Comparison of ENCODE assay signal across 27 mouse cellular contexts in genomic region chr9:118219696-118220095, GRCm38 (mm10).
"Had no signal": no experiment of that assay in that cellular context is flagged by ENCODE, and none has a peak within 500 bp of the region (broad histone marks: within the 10 kb centered on the region; RNA-seq: fewer than 3 reads in every experiment).

No protein-coding gene starts in this region.

- H3K4me3 ChIP-seq: embryonic facial prominence, embryonic 10.5 days; embryonic facial prominence, embryonic 12.5 days; embryonic facial prominence, embryonic 13.5 days; embryonic facial prominence, embryonic 15.5 days; erythroblast, embryonic 14.5 days; forebrain, embryonic 10.5 days; forebrain, embryonic 13.5 days; forebrain, embryonic 15.5 days; gastrocnemius, adult 2 months; heart, adult 2 months; heart, embryonic 10.5 days had no signal

- H3K9me3 ChIP-seq: embryonic facial prominence, embryonic 10.5 days; embryonic facial prominence, embryonic 13.5 days; embryonic facial prominence, embryonic 15.5 days; forebrain, embryonic 13.5 days; forebrain, embryonic 15.5 days; heart, embryonic 10.5 days had no signal

- H3K36me3 ChIP-seq: embryonic facial prominence, embryonic 10.5 days; embryonic facial prominence, embryonic 12.5 days; embryonic facial prominence, embryonic 13.5 days; embryonic facial prominence, embryonic 15.5 days; forebrain, embryonic 10.5 days; forebrain, embryonic 15.5 days; heart, embryonic 10.5 days had no signal

- DNase-seq: cerebellum, adult 2 months; cerebellum, adult 8-10 months; cerebellum, adult 9-10 months; cerebellum, adult 9-11 months; cerebellum, postnatal 14 days; cerebellum, postnatal 25 days; cerebellum, postnatal 36 days; embryo, embryonic 11 days; forebrain, postnatal 0 days; gastrocnemius, adult 2 months; gastrocnemius, postnatal 10 days; gastrocnemius, postnatal 14 days; gastrocnemius, postnatal 25 days; gastrocnemius, postnatal 36 days; heart, adult 18-20 months; heart, adult 2 months had no signal

- H3K27me3 ChIP-seq: embryonic facial prominence, embryonic 12.5 days; embryonic facial prominence, embryonic 15.5 days; forebrain, embryonic 13.5 days; forebrain, embryonic 15.5 days had no signal

- ATAC-seq: forebrain, embryonic 13.5 days; forebrain, embryonic 14.5 days; forebrain, embryonic 15.5 days; forebrain, embryonic 16.5 days; forebrain, postnatal 0 days had no signal

- H3K4me1 ChIP-seq: embryonic facial prominence, embryonic 10.5 days; embryonic facial prominence, embryonic 12.5 days; embryonic facial prominence, embryonic 13.5 days; embryonic facial prominence, embryonic 15.5 days; forebrain, embryonic 10.5 days; forebrain, embryonic 15.5 days; heart, embryonic 10.5 days had no signal

- H3K9ac ChIP-seq: embryonic facial prominence, embryonic 12.5 days; embryonic facial prominence, embryonic 13.5 days; embryonic facial prominence, embryonic 15.5 days; forebrain, embryonic 13.5 days; forebrain, embryonic 15.5 days; forebrain, postnatal 0 days had no signal

- H3K27ac ChIP-seq: embryonic facial prominence, embryonic 10.5 days; embryonic facial prominence, embryonic 12.5 days; embryonic facial prominence, embryonic 13.5 days; embryonic facial prominence, embryonic 15.5 days; forebrain, embryonic 10.5 days; forebrain, embryonic 13.5 days; forebrain, embryonic 15.5 days; gastrocnemius, adult 2 months; heart, adult 2 months; heart, embryonic 10.5 days had no signal

- H3K4me2 ChIP-seq: embryonic facial prominence, embryonic 12.5 days; embryonic facial prominence, embryonic 13.5 days; embryonic facial prominence, embryonic 15.5 days; forebrain, embryonic 13.5 days; forebrain, embryonic 15.5 days had no signal
